Mouse (Mus musculus) spleen, postnatal 36 days (tissue): Measurements from ENCODE around the gene Ppp1r16b.

ENCODE experiments used
- DNase-seq, 2 experiments: peaks; one replicate each; pipeline ENCODE4 v3.0.0; 2022; ENCODE audit warnings: low spot score in 2 of 2, mixed read lengths in 1 of 2

The Ppp1r16b gene

DNA sequence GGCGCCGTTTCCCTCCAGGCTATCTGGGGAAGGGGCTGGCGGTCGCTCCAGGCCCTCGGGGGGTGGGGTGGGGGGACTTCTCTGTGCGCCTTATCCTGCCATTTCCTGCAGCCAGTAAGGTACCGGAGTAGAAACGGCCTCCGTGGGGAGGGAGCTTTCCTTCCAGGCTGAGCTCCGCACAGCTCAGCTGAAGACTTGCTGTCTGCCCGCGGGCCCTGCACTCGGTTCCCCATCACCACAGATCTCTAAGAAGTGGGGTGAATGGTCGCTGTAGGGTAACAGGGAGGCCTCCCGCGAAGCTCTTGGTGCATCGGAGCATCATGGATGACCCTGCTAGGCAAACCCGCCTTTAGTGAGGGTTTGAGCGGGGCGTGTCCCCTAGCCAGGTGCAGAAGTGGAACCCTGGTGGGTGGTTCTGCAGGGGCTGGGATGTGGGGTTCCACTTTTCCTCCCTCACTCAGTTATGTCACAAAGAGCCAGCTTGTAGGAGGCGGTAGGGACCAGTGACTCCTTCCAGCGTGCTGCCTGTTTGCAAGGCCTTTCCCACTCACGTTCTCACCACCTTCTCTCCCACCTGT lies 3.3 kb downstream of the Ppp1r16b start:
- DNase-seq = peak; percentile 38 to 48

DNA sequence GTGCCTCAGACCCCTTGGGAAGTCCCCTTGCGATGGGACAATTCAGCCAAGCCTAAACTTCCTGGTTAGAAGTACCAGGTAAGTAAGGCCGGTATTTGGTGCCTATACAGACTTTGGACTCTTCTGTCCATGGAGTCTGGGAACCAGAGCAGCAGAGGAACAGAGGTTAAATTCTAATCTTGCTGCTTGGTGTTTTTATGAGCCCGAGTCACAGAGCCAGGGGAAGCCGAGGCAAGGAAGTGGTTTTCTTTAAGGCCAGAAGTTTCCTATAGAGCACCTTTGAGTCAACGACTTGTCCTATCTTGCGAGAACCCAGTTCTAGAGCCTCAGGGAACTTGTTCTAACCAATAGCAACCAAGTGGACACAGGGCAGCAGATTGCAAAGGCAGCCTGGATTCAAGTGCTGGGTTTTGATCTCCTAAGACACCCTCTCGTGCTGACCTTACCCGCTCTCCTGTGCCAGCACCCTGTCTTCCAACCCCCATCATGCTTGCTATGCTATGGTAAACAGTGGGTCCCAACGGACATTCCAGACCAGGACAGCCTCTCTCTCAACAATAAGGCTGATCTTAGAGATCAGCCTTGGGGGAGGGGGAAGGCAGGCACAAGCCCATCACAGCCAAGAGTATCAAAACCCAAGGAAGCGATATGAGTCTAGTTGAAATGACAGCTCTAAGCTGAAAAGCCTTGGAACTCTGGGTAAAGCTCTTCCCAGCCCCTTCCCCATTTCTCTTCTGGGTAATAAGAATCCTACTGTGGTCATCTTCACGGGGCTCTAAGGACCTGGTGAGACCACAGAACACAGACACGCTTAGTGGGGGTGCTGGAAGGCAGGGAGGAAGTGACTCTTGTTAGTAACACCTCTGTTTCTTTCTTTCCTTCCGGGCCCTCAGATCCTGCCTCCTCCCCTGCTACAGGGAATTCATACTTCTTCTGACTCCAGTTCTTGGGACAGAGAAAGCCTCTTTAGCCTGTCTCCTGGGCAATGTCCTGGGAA lies 4.3 kb downstream of the Ppp1r16b start:
- peak; percentile 60 to 61 for DNase-seq

DNA sequence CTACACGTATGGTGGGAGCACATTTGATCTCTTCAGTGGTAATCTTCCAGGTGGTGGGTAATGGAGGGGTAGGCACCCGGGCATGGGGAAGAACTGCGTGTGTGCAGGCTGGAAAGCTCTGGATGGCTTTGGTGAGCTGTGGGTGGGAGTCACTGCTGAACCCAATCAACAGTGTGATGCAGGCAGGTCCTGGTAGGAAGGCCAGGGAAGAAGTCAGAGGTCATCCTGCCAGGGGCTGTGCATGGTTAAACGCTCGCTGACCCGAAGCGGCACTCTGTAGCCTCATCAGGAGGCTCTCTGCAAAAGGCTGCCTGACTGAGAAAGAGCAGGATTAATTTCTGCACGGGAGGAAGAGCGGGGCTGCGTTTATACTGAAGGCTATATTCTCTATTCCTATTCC lies 5.4 kb downstream of the Ppp1r16b start:
- DNase-seq = no peak

DNA sequence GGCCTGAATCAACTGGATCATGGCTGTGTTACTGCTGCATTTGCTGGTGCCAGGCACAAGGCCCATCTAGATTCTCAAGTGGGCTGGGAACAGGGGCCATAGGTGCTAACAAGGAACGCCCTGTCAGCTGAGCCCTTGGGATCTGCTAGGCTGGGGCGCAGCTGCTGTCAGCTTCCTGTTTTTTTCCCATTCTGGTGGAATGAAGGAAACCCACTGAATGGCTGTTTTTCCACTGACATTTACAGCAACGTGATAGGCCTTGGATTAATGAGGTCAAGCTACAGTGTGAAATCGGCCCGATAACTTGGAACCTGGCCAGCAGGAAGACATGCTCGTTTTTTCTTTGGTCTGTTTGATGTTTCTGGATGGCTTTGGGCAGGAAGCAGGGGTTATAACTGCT lies 7.6 kb downstream of the Ppp1r16b start:
- DNase-seq = peak; percentile 23 to 51

DNA sequence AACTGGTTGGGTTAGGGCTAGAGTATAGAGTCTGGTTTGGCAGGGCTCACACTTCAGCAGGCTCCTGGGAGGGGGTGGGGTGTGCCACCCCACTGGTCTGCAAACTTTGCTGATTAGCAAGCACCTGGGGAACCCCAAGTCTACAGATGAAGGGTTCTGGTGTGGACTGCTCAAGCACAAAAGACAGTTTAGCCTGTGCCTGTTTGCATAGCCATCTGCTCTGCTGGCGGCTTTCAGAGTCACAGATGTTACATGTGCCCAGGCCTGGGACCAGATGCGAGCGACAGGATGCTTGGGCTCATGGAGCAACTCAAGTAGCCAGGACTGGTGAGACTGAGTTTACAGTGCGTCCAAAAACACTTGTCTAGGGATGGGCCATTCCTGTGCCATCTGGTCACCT lies 8.3 kb downstream of the Ppp1r16b start:
- peak; percentile 85 to 86 for DNase-seq

DNA sequence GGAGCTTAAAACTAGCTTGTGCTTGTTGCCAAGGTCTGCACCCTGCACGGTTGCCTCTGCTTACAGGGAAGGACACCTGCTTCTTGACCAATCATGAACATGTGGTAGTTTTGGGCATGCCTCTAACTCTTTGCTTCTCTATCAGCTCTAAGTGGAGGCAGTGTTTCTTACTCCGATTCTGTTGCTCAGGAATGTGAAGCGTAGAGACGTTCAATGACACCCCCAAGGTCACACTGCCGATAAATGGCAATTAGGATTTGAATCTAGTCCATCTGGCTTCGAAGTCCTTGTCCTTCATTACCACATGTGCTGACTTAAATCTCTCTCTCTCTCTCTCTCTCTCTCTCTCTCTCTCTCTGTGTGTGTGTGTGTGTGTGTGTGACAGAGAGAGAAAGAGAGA lies 8.9 kb downstream of the Ppp1r16b start:
- DNase-seq = no peak

DNA sequence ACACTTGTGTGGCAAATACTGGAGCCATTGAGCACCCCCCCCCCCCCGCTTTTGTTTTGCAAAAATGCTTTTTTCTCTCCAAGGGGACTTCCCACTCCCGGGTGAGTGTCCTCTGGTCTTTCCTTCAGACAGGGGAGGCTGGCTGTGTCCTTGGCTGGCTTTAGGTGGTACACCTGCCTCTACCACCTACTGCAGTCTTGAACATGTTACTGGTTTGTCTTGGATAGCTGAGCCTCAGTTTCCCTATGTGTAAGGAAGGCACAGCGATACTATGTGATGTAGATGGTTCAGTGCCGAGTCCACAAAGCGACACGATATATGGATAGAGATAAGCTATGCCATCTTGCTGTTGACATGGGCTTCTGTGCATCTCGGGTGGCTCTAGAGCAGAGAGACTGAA lies 9.6 kb downstream of the Ppp1r16b start:
- DNase-seq = no peak

DNA sequence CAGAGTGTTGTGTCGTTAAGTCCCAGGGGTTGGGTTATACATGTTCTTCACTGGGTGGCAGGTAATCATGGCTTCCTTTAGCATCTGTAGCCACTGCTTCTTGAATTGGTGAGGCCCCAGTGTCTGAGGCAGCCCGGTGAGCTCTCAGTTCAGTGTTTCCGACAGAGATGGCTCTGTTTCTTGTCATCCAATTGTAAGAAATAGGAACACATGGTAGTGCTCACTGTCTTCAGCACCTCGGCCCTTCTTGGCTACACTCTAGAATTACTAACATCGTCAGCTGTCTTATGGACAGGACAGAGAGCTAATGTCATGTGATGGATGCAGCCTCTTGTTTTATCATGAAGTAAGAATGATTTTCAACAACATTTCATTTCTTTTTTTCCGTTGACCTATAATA lies 10.0 kb downstream of the Ppp1r16b start:
- DNase-seq = no peak

DNA sequence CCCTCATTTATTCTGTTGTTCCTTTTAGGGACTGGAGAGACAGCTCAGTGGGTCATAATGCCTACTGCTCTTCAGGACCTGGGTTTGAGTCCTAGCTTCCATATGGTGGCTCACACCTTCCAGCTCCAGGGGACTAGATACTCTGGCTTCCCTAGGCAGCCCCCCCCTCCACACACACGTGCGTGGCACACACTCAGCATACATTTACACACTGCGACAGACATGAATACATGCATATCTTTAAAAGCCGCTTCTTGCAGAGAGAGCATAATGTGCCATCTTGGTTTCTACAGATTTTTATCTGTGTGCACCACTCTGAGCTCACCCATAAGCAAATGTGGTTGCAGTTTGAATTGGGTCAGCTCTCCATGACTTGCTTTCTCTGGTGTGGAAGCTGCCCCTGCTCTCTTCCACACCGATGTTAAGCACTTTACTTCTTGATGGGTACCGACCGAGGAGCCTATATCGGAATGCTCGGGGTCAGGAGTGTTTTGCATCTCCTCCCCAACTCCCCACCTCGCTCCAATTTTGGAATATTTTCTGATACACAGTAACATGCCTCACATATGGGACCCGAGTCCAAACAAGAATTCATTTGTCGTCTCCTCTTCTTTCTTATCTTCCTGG lies 10.8 kb downstream of the Ppp1r16b start:
- DNase-seq = no peak

DNA sequence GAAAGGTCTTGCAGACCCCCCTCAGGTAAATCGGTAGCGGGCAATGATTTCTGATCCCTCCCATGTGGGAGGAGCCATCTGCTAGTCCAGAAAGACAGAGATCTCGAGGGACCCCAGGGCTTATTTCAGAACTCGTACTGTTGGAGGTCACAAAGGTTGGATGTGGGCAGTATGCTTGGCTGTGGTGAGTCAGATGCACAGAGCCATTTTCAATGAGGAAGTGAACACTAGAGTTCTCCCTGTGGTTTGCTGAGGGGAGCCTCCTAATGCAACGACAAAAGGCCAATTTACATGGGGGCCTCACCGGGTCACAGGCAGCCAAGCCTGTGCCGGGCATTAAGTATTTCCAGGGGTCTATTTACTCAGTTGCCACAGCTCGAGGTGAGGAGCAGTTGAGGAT lies 12.7 kb downstream of the Ppp1r16b start:
- peak; percentile 50 to 58 for DNase-seq

DNA sequence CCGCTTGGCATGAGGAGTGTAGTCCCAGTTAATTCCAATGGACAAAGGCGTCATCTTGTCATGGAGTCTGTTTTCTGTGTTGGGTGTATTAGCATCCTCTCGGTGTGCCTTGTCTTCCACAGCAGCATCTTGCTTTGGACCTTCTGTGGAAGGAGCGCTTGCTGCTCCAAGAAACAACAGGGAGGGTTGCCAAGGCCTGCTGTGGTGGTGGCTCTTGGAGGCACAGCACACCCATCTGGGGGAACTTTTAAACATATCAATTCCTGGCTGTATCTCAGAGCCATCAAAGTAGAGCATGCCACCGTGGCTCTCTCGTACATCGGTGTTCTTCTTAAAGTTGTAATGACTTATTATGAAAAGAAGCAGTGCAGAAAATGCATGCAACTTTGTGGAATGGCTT lies 13.9 kb downstream of the Ppp1r16b start:
- DNase-seq = no peak

DNA sequence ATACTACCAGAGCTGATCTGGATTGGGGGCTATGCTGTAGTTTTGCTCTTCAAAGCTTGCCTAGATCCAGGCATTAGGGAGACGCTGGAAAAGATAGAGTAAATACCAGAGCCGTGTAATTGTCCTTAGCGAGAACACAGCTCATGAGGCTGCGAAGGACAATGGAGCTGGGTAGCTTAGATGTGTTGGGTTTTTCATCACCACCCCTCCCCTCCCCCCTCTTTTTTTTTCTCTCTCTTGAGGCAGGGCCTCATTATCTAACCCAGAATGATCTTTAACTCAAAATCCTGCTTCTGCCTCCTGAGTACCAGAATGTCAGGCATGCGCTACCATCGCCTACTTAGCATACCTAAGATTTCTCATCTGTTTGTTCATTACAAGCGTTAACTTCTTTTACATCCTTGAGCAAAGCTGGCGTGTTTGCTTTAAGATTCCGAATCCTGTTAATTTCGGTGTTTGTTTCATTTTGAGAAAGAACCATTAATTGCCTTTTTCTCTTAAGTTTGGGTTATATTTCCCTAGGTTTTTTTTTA lies 15.2 kb downstream of the Ppp1r16b start:
- DNase-seq = no peak

DNA sequence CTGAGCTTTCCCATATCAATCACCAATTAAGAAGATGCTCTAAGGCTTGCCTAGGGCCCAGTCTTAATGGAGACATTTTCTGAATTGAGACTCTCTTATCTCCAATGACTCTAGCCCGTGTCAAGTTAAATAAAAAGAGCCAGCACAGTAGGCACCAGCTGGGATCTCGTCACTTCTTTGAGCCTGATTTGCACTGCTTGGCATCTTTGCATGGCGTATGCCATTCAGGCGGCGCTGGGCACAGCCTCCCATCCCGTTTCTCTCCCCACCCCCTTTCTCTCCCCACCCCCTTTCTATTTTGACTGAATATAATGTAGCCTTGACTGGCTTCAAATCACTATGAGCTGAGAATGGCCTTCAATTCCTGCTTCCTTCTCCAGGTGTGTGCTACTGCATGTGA lies 16.5 kb downstream of the Ppp1r16b start:
- no peak for DNase-seq

DNA sequence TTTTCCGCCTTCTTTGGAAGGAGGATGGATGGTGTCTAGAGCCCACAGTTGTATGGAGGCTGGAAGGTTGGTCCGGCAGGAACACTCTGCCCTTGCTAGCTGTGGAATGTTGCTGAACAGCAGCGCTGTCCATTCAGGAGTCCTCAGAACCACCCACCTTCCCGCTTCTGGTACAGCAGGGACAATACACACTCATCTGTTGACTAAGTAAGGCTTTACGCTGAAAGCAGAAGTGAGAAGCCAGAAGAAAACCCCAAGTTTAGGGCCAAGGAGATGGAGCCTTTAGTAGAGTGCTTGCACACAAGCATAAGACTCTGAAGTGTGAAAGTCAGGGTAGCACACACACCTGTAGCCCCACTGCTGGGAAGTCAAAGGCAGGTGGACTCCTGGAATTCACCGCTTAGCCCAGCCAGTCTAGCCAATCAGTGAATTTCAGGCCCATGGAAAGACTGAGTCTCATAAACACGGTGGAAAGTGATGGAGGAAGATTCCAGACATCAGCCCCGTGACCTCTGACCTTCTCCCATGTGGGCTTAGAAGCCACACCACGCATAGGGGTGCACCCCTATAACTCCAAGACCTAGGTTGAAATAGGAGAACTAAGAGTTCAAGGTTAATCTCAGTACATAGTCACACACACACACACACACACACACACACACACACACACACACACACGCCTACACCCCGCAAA lies 17.3 kb downstream of the Ppp1r16b start:
- peak; percentile 65 to 70 for DNase-seq

DNA sequence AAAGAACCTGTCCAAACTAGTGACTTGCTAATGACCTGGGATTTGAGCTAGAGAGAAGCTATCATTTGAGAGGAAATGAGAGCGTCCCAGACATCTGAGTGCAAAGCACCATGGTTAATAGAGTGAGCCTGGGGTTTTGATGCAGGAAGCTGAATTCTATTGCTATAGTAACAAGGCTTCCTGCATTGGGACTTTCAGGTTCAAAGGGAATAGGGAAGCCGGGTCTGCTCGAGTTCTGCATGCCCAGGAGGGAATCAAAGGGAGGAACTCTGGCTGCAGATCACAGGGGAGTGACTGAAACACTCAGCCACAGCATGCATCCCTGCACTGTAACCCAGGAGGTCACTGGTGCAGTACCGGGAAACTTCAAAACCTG lies 17.8 kb downstream of the Ppp1r16b start:
- DNase-seq = no peak

DNA sequence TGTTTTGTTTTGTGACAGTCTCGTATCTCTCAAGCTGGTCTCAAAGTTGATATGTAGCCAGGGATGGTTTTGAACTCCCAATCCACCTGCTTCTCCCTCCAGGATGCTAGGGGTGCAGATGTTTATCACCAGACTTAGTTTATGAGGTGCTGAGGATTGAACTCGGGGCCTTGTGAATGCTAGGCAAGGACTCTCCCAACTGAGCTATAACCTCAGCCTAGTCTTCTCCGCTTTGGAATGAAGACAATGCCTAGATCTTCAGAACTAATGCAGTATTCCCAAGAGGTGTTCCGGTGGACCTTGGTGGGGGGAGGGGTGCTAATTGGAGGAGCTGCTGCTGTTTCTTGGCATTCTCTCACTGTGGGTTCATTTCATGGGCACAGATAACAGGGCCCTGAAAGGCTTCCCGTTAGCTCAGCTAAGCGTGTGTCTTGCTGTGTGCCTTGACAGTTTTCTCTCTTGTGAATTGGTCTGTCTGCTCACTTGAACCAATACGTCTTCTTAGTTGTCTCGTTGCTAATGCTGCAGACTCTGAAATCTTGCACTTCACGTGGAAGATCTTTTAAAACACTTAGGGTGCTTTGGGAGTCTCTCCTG lies 19.1 kb downstream of the Ppp1r16b start:
- no peak for DNase-seq

DNA sequence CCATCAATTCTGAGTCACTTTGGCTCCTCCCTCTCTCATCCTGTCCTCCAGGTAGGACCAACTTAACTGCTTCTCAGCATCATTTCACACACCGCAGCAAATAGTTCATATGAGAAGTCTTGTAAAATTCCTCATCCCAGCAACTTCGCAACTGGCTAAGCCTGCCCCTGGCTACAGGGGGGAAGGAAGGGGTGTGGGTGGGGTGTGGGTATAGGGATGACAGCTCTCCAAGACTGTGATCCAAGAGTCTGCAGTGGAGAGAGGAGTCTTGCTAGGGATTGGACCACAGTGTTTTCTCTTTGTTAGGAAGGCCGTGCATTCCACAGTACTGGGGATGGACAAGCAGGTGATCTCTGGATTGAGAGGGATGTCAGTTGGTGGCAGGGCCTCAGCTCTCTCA lies 19.7 kb downstream of the Ppp1r16b start:
- no peak for DNase-seq

DNA sequence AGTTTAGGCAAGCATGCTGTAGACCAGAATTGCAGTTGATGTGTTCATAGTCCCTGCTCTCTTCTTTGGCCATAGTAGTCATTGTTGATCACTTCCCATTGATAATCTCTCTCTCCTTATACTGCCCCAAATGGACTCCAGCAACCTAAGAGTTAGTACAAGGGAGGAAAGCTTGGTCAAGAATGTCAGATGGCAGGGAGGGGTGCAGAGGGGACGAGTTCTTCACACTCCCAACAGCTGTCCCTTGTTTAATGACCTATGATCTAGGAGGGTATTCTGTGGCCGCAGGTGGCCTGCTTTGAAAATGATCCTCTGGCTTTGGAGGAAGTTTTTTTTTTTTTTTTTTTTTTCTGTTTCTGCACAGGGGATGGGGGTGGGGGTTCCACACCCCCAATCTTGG lies 21.2 kb downstream of the Ppp1r16b start:
- DNase-seq = no peak

DNA sequence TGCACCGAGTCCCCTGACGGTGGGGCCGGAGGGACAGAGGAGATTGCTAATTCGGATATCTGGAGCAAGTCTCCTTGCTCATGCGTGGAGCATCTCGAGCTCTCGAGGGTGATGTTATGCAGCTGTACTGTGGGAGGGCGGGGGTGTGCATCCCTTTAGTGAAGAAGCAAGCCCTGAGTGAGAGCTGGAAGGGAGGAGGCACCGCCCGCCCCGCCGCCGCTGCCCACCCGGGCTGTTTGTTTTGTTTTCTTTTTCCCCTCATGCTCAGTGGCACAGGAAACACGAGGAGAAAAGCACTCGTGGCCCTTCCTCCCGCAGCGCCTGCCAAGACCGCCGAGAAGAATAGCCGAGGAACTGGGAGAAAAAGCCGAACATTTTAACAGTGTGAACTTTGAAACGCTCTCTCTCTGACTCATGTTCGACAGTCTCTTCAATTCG lies 22.6 kb downstream of the Ppp1r16b start:
- peak; percentile 55 to 58 for DNase-seq

DNA sequence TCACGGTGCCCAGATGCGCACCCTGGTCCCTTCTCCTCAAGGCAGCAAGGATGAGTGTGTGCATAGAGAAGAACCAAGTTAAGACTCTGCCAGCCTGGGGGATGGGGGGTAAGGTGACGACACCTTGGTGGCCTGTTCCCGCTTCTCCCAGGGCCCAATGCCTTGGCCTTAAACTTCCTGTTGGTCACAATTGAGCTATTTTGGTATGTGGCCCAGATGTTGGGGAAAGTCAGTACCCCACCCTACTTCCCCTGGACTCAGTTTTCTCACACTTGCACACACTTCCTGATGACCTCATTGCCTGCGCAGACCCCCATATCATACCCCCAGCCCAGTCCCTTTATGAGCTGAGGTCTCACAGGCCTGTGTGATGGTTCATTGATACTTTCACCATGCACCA lies 23.9 kb downstream of the Ppp1r16b start:
- no peak for DNase-seq

DNA sequence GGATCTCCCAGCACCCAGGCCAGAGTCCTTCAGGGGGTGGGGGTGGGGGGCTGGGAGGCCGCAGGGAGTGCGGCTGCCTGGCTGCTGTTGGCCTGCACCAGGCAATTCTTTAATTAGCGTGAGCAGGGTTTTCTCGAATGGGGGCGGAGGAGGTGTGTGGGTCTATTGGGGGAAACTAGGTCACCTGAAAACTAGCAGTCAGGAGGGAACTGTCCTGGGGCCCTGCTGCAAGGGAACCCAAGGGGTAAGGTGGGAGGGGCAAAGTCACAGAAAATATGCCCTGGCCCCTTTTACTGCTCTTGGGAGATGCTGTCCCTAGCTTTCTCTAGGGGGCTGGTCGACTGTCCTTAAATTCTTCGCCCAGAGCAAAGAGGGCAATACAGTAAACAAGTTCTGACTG lies 24.4 kb downstream of the Ppp1r16b start:
- no peak for DNase-seq
